Mouse (Mus musculus): ENCODE results near the gene Ap5s1.

Gene Ap5s1

DNA sequence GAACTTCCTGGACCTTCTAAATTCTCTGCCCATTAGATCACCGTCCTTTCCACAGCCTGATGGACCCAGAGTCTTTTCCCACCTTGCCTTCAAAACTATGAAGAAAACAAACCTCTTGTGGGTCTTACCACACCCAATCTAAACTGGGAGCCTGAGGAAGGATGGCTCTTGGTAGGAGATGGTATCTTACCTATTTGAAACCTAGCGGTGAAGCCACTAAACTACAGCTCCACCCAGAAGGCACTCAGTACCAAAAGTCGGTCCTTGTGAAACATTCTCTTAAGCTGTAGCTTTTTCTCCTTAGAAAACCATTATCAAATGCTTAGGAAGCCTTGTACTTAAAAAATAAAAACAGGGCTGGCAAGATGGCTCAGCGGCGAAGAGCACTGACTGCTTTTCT lies 18.6 kb upstream of the Ap5s1 start:
- no peak for DNase-seq

DNA sequence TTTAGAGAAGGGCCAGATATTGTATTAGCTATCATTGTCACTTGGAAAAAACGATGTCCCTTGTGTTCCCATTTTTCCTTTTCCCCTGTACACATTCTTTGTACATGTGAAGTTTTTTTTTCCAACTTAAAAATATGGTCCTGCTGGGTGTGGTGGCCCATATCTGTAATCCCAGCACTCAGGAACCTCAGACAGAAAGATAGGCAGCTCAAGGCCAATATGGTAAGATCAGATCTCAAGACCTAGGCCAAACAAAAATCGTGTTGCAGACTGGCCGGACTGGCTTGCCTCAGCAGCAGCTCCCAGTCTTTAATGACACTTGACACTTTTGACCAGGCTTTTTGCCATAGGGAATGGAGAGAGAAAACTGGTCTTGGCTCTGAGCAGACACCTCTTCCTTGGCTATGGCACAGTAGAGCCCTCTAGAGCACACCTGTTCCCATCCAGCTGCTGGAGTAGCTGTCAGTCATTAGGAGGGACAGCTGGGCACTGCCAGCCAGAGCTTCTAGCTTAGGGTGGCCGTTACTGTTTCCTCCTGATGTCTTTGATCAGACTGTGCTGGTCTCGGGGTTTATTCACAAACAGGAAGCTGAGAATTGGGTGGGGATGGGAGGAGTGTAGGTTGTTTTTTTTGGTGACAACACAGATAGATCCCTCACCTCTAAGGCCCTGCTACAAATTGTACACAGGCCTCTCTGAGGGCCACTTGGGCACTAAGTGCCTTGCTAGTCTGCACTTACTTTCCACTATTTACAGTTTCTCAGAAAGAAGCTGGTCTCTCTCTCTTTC lies 17.2 kb upstream of the Ap5s1 start:
- no peak for DNase-seq

DNA sequence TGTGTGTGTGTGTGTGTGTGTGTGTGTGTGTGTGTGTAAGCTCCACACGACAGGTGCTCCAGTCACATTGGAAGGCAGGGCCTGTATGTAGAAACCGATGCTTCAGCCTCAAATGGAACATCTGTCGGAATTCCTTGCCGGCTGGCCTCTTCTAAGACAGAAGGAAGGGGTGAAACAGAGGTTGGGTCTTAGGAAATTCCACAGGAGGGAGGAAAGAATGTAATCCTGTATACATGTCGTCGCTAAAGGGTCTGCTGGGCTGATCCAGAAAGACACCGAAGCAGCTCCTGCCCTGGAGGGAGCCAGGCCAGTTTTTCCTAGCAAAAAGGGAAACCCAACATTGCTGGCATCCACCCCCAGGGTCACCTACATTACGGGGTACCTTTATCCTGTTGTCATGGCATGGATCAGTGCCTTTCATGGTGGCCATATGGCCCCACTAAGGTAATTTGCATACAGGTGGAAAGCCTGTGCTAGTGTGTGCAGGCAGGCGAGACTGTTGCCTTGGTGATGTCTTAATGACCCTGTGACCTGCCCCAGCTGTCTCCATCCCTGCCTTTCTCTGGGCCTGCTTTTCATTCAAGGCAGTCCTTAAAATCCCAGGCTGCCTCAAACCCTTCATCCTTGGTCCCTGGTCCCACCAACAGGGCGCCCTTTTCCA lies 16.4 kb upstream of the Ap5s1 start:
- peak; percentile 50 to 76 for DNase-seq

DNA sequence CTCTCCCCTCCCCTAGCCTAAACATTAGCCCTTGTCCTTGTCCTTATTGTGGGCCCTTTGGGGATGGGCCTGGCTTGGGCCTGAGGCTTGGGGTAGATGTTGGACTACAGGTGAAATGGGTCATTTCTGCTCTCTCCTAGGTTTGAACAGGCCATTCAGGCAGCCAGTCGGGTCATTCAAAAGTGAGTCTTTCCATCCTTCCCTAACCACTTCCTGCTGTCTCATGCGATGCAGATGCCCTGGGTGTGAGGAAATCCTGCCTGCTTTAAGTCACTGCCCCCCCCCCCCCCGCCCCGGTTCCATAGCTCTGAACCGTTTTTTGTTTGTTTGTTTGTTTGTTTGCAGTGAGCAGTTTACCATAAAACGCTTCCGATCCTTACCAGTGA lies 15.9 kb upstream of the Ap5s1 start:
- no peak for DNase-seq

DNA sequence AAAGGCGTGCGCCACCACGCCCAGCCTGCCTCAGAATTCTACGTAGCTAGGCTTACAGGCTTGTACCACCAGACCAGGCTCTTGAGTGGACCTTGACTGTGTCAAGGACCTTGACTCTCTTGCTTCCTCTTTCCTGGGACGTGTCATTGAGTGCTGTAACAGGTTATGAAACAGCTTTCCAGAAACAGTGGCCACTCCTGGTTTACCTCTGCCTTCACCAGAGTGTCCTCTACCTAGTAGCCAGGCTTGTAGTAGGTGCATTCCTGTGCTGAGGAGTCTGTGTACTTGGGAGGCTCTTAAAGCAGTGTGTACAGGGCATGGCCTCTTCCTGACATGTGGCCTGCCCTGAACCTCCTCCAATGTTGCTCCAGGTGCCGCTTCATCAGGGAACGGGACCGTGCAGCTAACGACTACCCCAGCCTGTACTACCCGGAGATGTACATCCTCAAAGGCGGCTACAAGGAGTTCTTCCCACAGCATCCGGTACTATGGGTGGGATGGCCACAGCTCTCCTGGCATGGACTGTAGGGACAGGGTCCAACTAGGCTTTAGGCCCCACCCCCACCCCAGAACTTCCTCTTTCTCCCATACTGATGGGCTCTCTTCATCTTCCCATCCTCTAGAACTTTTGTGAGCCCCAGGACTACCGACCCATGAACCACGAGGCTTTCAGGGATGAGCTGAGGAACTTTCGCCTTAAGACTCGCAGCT lies 10.1 kb upstream of the Ap5s1 start:
- no peak for DNase-seq

DNA sequence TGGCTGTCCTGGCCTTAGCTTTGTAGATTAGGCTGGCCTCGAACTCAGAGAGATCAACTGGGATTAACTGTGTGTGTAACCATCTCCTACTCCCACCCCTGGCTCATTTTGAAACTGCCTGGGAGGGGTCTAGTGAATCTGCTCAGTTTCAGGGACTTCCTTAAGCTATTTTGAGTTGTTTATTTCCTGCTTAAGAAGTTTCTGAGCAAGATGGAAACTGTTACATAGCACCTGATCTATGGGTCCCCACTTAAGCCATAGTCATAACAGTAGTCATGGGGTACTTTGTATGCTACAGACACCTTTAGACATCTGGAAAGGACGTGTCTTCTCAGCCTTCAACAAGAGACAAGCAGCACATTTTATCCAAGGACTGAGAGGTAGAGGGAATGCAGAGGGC lies 6.2 kb upstream of the Ap5s1 start:
- no peak for DNase-seq

DNA sequence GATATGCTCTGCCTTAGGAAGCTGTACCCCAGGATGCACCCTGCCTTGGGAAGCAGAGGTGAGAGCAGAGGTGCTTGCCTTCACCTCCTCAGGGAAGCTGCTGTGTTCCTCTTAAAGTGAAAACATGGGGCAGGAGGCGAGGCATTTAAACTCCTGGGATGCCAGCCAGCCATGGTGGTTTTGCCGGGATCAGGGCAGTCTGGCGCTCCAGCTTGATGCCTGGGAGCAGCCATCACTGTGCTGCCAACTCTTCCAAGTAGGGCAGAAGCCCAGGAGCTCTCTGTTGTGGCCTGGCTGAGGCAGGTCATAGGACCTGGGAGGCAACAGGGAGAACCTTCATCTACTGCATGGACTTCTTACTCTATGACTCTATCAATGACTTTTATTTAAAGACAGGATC lies 5.6 kb upstream of the Ap5s1 start:
- DNase-seq, result no peak

DNA sequence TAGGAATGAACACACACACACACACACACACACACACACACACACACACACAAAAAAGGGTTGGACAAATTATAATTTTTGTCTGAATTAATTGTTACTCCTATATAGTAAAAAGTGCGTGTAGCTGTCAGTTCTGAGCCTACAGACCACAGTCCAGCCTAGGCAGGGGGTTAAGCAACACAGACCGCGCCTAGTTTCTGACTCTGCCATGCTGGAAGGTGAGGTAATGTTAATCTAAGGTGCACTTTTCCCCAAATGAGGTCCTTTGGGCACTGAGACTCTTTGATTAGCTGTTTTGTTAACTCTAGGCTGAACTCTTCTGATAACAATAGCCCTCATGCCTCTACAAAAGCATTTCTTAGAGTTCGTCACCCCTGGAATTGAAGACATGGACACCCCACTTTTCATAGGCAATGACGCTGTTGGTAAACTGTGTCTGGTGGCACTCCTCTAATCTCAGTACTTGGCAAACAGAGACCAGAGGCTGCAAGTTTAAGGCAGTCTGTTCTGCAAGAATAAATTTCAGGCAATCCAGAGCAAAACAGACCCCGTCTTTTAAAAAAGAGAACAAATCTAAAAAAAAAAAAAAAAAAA lies 3.0 kb upstream of the Ap5s1 start:
- no peak for DNase-seq

DNA sequence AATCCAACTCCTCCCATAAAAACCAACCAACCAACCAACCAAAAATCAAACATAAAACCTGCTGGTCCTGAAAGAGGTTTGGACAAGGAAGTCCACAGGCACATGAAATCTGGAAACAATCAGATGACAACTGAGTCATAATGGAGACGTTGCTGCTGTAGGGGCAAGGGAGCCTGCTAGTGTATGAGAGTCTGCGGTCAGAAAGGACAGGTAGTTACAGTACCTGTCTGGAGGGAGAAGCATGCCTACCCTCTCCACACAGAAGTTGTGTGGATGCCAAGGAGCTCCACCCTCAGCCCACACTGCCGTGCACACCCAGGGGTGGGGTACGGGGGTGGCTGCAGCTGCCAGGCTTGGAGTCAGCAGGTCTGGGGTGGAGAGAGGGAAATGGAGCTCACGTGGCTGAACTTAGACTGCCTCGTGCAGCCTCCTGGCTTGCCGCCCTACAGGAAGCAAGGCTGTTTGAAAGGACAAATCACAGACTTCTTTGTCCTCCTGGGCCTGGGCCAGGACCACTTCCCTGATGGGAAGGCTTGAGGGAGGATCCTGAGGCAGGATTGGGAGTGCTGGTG lies 2.4 kb upstream of the Ap5s1 start:
- peak; percentile 97 to 98 for DNase-seq

DNA sequence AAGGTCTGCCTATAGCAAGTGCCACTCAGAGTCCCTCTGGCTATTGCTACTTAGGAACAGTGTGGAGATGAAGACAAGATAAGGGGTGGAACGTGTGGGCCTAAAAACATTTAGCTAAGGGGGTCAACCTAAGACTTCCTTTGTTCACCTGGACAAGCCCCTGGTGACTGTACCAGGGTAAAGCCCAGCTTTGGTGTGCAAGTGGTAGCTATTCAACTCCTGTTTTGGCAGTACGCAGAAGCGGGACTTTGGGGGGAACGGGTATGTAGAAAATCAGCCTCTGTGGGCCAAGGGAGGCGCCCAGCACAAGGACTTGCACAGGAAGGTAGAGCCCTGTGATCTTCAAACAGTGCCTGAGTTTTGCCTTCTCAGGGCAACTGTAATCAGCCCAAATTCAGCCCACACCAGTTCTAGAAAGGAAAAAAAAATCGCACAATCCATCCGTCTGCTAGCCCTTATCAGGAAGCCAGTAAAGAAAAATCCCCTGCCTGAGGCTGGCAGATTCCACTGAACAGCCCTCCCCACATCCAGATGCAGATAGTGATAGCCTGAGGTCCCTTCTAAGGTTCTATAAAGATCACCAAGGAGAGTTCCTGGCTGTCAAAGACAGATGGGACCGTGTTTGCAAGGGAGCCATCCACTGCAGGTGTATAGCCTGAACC lies 1.2 kb upstream of the Ap5s1 start:
- no peak for DNase-seq

DNA sequence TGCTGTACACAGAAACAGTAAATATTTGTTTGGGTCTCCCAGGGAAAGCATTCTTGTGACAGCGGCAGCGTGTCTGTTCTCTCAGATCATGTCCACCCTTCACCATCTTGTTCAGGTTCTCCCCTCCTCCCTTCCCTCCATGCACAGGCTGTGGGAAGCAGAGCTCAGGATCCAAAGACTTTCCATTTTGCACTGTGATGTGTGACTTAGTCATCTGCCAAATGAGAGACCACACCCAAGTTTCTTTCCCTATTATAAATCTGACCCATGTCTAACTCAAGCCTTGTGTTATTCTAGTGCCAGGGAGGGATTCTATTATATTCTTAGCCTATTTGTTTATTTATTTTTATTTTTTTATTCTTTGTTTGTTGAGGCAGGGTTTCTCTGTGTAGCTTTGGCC lies 1.5 kb downstream of the Ap5s1 start:
- no peak for DNase-seq

DNA sequence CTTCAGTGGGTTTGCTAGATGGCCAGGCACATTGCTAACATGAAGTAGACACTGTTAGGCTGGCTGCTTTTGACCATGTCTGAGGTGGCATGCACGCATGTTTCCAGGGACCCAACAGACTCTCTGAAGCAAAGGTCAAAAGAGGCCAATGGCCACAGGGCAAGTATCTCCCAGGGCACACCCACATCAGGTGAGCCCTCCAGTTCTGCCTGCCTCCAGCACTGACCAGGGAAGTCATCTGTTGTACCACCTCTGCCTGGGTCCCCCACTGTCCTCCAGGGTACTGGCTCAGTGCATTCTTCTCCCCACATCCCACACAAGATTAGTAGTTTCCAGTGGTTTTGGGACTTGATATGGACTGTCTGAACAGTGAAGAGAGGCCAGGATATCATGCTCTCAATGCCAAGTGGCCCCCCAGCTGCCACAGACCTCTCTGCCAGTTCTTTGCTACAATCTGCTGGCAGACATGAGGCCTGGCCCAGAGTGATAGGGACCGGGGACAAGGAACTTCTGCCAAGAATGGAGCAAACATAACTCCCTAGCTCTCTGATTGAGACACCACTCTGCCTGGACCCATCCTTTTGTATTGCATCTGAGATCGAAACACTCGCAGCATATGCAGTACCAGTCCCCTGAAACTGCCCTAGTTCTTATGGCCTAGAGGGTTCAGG lies 2.4 kb downstream of the Ap5s1 start:
- peak in 1 of 2 experiments; percentile 55 for DNase-seq

DNA sequence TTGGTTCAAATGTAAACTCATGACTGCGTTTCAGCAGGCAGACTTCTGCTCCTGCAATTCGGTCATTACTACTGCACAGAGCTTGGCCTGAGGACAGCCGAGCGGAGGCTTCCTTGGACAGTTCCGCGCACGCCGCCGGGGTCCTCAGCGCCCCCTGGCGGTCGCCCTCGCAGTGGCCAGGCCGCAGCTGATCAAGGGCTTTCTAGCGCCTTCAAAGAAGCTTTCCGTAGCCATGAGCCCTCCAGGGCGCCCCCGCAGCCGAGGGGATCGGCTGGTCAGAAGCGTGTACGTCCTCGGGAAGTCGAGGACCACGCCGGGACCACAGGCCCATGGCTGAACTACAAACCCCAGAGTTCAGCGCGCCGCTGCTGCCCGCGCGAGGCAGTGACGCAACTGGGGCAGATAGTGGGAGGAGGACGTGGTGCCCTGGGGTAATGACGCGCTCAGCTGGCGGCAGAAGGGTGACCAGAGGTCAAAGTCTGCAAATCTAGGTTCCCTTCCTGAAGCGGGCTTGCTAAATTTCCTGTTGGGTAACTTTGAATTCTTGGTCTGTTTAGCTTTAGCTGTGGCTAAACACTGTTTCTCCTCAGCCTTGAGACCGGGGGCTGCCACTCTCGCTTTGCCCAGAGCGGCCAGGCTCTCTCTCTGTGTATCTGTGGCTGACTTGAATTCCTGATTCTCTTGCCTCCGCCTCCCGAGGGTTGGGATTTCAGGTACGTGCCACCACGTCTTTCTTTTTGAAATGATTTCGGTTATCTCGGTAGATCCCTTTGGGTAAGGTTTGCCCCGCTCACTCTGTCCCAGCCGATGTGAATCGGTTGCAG lies 3.3 kb downstream of the Ap5s1 start:
- DNase-seq, result peak; percentile 96 to 98

DNA sequence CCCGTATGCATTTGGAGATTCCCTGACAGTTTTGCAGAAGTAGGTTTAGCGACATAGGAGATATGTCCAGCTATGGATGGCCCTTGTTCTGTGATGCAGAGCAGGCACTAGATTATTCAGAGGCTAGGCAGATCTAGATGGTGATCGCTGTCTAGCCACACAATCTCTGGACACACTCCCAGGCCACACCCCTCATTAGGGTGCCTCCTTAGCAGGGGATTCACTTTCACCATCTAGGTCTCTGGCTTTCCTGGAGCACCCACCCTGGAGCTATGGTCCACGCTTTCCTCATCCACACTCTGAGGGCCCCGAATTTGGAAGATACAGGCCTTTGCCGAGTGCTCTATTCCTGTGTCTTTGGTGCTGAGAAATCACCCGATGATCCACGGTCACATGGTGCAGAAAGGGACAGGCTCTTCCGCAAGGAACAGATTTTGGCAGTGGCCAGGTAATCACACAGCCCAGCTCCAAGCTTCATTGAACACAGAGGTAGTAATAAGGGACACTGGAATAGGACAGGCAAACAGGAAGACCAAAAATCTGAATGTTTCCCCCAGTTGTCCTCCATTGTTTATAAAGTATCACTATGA lies 4.2 kb downstream of the Ap5s1 start:
- peak; percentile 39 to 63 for DNase-seq

DNA sequence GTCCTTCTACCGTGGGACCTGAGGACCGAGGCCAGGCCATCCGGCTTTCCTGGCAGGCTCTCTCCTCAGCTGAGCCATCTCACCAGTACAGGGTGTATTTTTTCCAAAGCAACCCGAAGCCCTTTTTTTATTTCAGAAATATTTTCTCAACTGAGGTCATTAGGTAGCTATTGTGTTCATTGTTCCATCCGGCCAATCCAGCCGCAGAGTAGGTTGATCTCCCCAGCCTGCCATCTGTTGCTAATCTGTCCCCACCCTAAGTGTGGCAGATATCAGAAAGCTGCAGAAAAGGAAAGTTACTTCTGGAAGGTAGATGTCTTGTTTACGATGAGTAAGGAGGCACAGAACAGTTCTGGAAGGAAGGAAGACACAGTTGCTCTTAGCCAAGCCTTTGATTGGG lies 6.9 kb downstream of the Ap5s1 start:
- DNase-seq, result no peak

DNA sequence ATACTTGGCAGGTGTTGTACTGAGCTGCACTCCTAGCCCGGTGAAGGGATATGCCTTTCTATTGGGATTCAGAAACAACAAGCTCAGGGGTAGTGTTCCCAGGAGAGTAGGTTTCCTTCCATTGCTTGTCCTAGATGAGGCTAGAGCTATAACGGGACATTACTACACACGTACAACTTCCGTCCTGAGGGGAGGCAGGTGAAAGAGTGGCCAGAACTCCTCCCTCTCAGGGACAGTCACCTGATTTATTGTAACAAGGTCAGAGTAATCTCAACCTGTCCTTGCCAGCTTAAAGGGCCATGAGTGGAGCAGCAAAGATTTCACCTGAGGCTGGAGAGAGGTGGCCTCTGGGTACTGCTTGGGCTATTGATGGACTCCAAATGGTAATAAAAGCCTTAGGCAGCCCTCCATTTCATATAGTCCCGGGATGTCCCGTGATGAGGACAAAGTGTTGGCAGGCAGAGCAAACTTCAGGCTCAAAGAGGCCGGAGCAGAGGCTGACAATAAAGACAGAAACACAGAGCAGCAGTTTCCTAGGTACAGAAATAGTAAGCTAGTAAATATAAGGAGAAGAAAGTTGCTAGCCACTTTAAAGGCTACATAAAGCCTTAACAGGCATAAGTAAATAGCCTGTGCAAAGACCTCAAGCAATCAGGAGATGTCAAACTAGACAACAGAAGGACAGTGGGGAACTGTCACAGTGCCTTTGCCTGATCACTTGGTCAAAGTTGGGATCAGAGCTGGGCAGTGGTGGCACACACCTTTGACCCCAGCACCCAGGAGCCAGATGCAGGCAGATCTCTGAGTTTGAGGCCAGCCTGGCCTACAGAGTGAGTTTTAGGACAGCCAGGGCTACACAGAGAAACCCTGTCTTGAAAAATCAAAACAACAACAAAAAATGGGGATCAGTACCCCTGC lies 9.3 kb downstream of the Ap5s1 start:
- peak; percentile 48 to 71 for DNase-seq

DNA sequence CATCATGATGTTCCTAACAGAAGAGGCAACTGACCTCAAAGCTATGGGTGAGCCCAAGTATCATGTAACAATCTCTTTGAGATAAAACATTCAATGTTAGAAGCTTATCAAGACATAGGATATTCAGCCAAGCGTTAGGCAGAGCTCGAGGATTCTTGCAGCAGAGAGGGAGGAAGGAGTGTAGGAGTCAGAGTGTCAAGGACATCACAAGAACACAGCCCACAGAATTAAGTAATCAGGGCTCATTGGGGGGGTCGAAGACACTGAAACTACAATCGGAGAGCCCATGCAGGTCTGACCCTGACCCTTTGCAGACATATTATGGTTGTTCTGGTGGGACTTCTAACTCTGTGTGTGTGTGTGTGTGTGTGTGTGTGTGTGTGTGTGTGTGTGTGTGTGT lies 13.2 kb downstream of the Ap5s1 start:
- DNase-seq, result no peak

DNA sequence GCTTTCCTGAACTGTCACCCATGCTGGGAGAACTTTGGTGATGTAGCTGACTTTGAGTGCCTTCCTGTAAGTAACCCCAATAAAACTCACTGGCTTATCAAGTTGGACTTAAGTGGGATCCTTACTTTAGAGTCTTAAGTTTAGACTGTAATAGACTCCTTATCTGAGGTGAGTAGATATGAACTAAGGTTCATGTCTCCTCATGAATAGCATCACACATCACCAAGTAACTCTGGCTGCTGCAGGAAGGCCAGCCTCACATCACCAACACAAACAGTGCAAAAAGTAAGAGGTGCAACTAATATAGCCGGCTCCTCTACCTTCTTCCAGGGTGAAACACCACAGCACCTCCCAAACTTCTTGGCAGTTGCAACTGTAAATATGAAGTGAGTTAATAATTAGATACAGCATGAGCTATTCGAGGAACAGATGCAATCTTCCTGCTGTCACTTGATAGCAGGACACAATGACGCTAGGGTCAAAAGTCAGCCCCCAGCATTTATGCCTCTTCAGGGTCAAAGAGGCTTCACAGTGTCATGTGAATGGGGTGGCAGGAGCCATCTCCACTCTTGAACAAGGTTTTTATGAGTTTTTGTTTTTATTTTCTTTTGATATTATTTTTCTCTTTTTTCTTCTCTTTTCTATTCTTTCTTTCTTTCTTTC lies 15.1 kb downstream of the Ap5s1 start:
- no peak for DNase-seq

DNA sequence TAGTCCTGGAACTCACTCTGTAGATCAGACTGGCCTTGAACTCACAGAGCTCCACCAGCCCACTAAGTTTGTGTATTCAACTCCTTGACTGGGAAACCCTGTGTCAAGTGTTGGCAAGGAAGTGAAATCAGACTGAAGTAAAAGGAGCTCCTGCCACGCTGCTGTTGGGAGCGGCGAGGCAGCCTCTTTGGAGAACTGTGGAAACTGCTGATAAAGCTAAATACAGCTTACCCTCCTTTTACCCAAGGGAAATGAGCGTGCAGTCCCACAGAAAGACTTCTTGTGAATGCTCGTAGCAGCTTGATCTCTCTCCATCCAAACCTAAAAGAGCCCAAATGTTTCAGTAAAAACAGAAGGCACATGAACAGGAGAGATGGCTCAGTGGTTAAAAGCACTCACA lies 15.7 kb downstream of the Ap5s1 start:
- DNase-seq, result peak in 1 of 2 experiments; percentile 58

Data from kidney, postnatal 25 days (tissue).